Mouse (Mus musculus): ENCODE results near the gene Ddias. TPM values are rescaled to one million over a fixed set of nuclear protein-coding genes. Genes with fewer than 3 reads are reported as not detected.
A peak's percentile ranks its signal among the peaks of the same experiment; 100 is the strongest.

Ddias gene
- total and polyA plus RNA-seq, 3 experiments = 23.3 to 95.7 (median 40.8) TPM

- no peak for ATAC-seq (ENCODE audit: extremely low read depth, insufficient number of reproducible peaks, low FRiP score, poor library complexity, severe bottlenecking)
- DNase-seq (ENCODE audit: low spot score) = no peak
- TF ChIP-seq GATA2 (IDR thresholded peaks at IDR 0.05; ENCODE audit: borderline replicate concordance, low read depth, low read length) (no peak), POLR2AphosphoS5 (IDR thresholded peaks at IDR 0.05; ENCODE audit: insufficient replicate concordance, low read depth, low read length) (no peak), GATA1 (IDR thresholded peaks at IDR 0.05; ENCODE audit: borderline replicate concordance, low read length) (no peak), TAL1 (conservative IDR thresholded peaks at IDR 0.05; ENCODE audit: low read depth, low read length) (no peak), CTCF (IDR thresholded peaks at IDR 0.05; ENCODE audit: low read depth, low read length) (no peak)
- peaks cover 56% of the 10 kb centered on the region for H3K36me3 ChIP-seq (replicated peaks)
- H3K4me1 ChIP-seq (ENCODE audit: insufficient read depth, low read depth, low read length) = peaks cover 5% of the 10 kb centered on the region
- no peak overlapping the region for H3K4me3 ChIP-seq (ENCODE audit: low read depth, low read length)
- no peaks in the 10 kb centered on the region for H3K9me3 ChIP-seq (replicated peaks)
- no peaks in the 10 kb centered on the region for H3K27me3 ChIP-seq (ENCODE audit: insufficient read depth, low read length)
Observed at GRCm38 (mm10) chr7:92884998-92885660, 11.1 kb upstream of the Ddias start.

- TF ChIP-seq GATA2 (IDR thresholded peaks at IDR 0.05; ENCODE audit: borderline replicate concordance, low read depth, low read length) = no peak
- TF ChIP-seq GATA1 (IDR thresholded peaks at IDR 0.05; ENCODE audit: borderline replicate concordance, low read length) = no peak
- no peak for TF ChIP-seq CTCF (IDR thresholded peaks at IDR 0.05; ENCODE audit: low read depth, low read length)
- TF ChIP-seq TAL1 (conservative IDR thresholded peaks at IDR 0.05; ENCODE audit: low read depth, low read length) = no peak
- no peak for TF ChIP-seq POLR2AphosphoS5 (IDR thresholded peaks at IDR 0.05; ENCODE audit: insufficient replicate concordance, low read depth, low read length)
- no peaks in the 10 kb centered on the region for H3K9me3 ChIP-seq (replicated peaks)
- H3K36me3 ChIP-seq (replicated peaks) = peaks cover 55% of the 10 kb centered on the region
- ATAC-seq (ENCODE audit: extremely low read depth, insufficient number of reproducible peaks, low FRiP score, poor library complexity, severe bottlenecking) (no peak), DNase-seq (ENCODE audit: low spot score) (no peak)
- H3K27me3 ChIP-seq (ENCODE audit: insufficient read depth, low read length) = no peaks in the 10 kb centered on the region
- peaks cover 5% of the 10 kb centered on the region for H3K4me1 ChIP-seq (ENCODE audit: insufficient read depth, low read depth, low read length)
- H3K4me3 ChIP-seq (ENCODE audit: low read depth, low read length) = no peak overlapping the region
Observed at GRCm38 (mm10) chr7:92883850-92884716, 10.0 kb upstream of the Ddias start.

- no peak for ATAC-seq (ENCODE audit: extremely low read depth, insufficient number of reproducible peaks, low FRiP score, poor library complexity, severe bottlenecking)
Observed at GRCm38 (mm10) chr7:92878575-92879285, 4.7 kb upstream of the Ddias start.

GRCm38 (mm10) chr7:92876538-92876937 is 2.5 kb upstream of the Ddias start:
- ATAC-seq (ENCODE audit: extremely low read depth, insufficient number of reproducible peaks, low FRiP score, poor library complexity, severe bottlenecking) (no peak), DNase-seq (ENCODE audit: low spot score) (no peak)

More at GRCm38 (mm10) chr7:92878575-92879285, 4.7 kb upstream of the Ddias start:
- H3K36me3 ChIP-seq (replicated peaks) = peaks cover 32% of the 10 kb centered on the region
- H3K4me3 ChIP-seq (ENCODE audit: low read depth, low read length) = no peak overlapping the region
- H3K9me3 ChIP-seq (replicated peaks) = no peaks in the 10 kb centered on the region
- no peak for DNase-seq (ENCODE audit: low spot score)
- TF ChIP-seq POLR2AphosphoS5 (IDR thresholded peaks at IDR 0.05; ENCODE audit: insufficient replicate concordance, low read depth, low read length) = no peak
- no peak for TF ChIP-seq CTCF (IDR thresholded peaks at IDR 0.05; ENCODE audit: low read depth, low read length)
- TF ChIP-seq GATA1 (IDR thresholded peaks at IDR 0.05; ENCODE audit: borderline replicate concordance, low read length) = no peak
- no peak for TF ChIP-seq TAL1 (conservative IDR thresholded peaks at IDR 0.05; ENCODE audit: low read depth, low read length)
- no peak for TF ChIP-seq GATA2 (IDR thresholded peaks at IDR 0.05; ENCODE audit: borderline replicate concordance, low read depth, low read length)
- no peaks in the 10 kb centered on the region for H3K27me3 ChIP-seq (ENCODE audit: insufficient read depth, low read length)
- H3K4me1 ChIP-seq (ENCODE audit: insufficient read depth, low read depth, low read length) = peaks cover 28% of the 10 kb centered on the region

GRCm38 (mm10) chr7:92876066-92876465 is 2.0 kb upstream of the Ddias start:
- DNase-seq (ENCODE audit: low spot score) (no peak), ATAC-seq (ENCODE audit: extremely low read depth, insufficient number of reproducible peaks, low FRiP score, poor library complexity, severe bottlenecking) (no peak)
- H3K36me3 ChIP-seq (replicated peaks) = peaks cover 22% of the 10 kb centered on the region
- no peaks in the 10 kb centered on the region for H3K9me3 ChIP-seq (replicated peaks)
- peak overlapping the region; percentile 83; the same call in 1 of the 2 replicates for H3K4me3 ChIP-seq (ENCODE audit: low read depth, low read length)
- no peaks in the 10 kb centered on the region for H3K27me3 ChIP-seq (ENCODE audit: insufficient read depth, low read length)
- peaks cover 37% of the 10 kb centered on the region for H3K4me1 ChIP-seq (ENCODE audit: insufficient read depth, low read depth, low read length)
- TF ChIP-seq GATA1 (IDR thresholded peaks at IDR 0.05; ENCODE audit: borderline replicate concordance, low read length) (no peak), TAL1 (conservative IDR thresholded peaks at IDR 0.05; ENCODE audit: low read depth, low read length) (no peak), CTCF (IDR thresholded peaks at IDR 0.05; ENCODE audit: low read depth, low read length) (no peak), POLR2AphosphoS5 (IDR thresholded peaks at IDR 0.05; ENCODE audit: insufficient replicate concordance, low read depth, low read length) (no peak), GATA2 (IDR thresholded peaks at IDR 0.05; ENCODE audit: borderline replicate concordance, low read depth, low read length) (no peak)

More at GRCm38 (mm10) chr7:92876538-92876937, 2.5 kb upstream of the Ddias start:
- H3K36me3 ChIP-seq (replicated peaks) = peaks cover 17% of the 10 kb centered on the region
- H3K4me3 ChIP-seq (ENCODE audit: low read depth, low read length) = peak overlapping the region; percentile 52; the same call in 1 of the 2 replicates
- H3K4me1 ChIP-seq (ENCODE audit: insufficient read depth, low read depth, low read length) = peaks cover 32% of the 10 kb centered on the region
- no peaks in the 10 kb centered on the region for H3K9me3 ChIP-seq (replicated peaks)
- TF ChIP-seq CTCF (IDR thresholded peaks at IDR 0.05; ENCODE audit: low read depth, low read length) (no peak), TAL1 (conservative IDR thresholded peaks at IDR 0.05; ENCODE audit: low read depth, low read length) (no peak)
- H3K27me3 ChIP-seq (ENCODE audit: insufficient read depth, low read length) = no peaks in the 10 kb centered on the region

Measured in G1E (cell line).